Mouse (Mus musculus): Measurements from ENCODE around the gene Scgb2a2. TPM values are rescaled to one million over a fixed set of nuclear protein-coding genes. Genes with fewer than 3 reads are reported as not detected.

Gene Scgb2a2
- polyA plus RNA-seq, 1 experiment, result not detected

DNA sequence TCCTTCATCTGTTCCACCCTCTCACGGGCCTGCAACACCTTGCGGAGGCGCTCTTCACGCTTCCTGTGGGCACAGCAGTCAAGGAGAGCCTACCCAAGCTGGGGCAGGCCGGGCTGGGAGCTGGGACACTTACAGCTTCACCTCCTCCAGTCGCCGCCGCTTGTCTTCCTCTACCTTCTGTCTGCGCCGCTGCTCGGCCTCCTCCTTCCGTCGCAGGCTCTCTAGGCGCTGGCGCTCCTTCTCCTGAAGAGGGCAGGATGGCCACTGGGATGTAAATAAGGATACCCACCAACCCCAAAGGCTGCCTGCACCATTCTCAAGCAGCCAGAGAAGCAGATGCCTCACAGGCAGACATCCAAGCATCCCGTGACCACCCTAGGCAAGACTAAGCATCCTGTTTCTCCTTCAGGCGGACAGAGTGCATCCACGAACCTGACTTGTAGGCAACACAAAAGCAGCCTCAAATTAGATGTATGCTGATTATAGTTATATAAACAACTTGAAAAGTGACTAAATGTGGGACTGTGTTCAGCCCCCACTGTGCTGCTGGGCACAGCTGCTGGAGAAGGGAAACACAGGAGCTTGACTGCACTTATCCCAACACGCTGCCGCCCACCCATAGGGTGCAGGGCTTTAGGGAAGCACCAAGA is 30.9 kb downstream of the Scgb2a2 start:
- H3K36me3 ChIP-seq (ENCODE audit: control insufficient read depth, insufficient read depth, low read length), result peaks cover 80% of the 10 kb centered on the region
- WGBS, result 97% methylated on average over 20 of the region's 20 CpGs
- H3K4me1 ChIP-seq (replicated peaks; ENCODE audit: control insufficient read depth, insufficient read depth, low read length), result no peaks in the 10 kb centered on the region

DNA sequence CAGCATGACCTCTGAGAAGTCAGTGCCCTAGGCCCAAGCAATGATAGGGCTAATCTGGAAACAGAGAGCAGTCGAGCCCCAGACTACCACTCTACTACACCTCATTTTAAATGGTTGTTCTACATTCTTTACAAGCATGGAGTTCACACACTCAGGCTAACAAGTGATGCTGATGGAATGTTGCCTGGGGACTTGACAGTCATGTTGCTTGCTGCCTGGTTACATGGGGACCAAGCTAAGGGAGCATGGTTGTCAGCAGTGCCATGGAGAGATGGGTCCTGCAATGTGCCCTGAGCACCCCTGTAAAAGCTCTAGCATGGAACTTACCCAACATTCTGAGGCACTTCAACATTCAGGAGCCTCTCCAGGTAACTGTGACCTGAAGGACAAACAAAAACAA is 39.0 kb downstream of the Scgb2a2 start:
- H3K27ac ChIP-seq (ENCODE audit: control insufficient read depth, insufficient read depth, low read length), result no peak overlapping the region
- H3K36me3 ChIP-seq (ENCODE audit: control insufficient read depth, insufficient read depth, low read length), result peaks cover 69% of the 10 kb centered on the region
- 93% methylated on average over 1 of the region's 1 CpGs for WGBS
- H3K27me3 ChIP-seq (ENCODE audit: control insufficient read depth, insufficient read depth, low read length), result no peaks in the 10 kb centered on the region
- DNase-seq, result no peak
- H3K4me3 ChIP-seq (ENCODE audit: control insufficient read depth, insufficient read depth, low read length), result no peak overlapping the region
- H3K4me1 ChIP-seq (replicated peaks; ENCODE audit: control insufficient read depth, insufficient read depth, low read length), result no peaks in the 10 kb centered on the region; the same call in 1 of the 2 replicates
- TF ChIP-seq POLR2A (IDR thresholded peaks at IDR 0.05; ENCODE audit: control insufficient read depth, extremely low read depth, insufficient read depth, low read length, poor library complexity) (no peak), CTCF (IDR thresholded peaks at IDR 0.05; ENCODE audit: borderline replicate concordance, control insufficient read depth, extremely low read depth, insufficient read depth, low read length, poor library complexity) (no peak)

More for the DNA sequence above, 30.9 kb downstream of the Scgb2a2 start:
- Histone ChIP-seq H3K27ac (ENCODE audit: control insufficient read depth, insufficient read depth, low read length) (no peak overlapping the region), H3K27me3 (ENCODE audit: control insufficient read depth, insufficient read depth, low read length) (no peaks in the 10 kb centered on the region), H3K4me3 (ENCODE audit: control insufficient read depth, insufficient read depth, low read length) (no peak overlapping the region)
- DNase-seq, result no peak
- no peak for TF ChIP-seq CTCF (IDR thresholded peaks at IDR 0.05; ENCODE audit: borderline replicate concordance, control insufficient read depth, extremely low read depth, insufficient read depth, low read length, poor library complexity)

DNA sequence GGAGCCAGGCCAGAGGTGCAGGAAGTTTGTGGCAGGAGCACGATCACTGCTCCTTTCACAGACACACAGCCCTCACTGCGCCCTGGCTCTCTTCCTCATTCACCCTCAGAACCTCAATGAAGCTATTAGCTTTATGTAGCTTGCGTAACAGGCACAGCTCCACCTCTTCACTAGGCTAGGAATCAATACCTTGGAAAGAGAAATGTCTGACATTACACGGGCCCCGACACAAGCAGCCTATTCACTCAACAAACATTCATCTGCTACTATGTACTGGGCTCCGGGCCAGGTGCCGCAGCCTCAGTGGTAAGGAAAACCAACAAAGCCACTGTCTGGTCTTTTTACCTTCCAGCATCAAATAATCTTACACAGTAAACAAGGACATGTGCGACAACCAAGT is 39.4 kb downstream of the Scgb2a2 start:
- H3K4me1 ChIP-seq (replicated peaks; ENCODE audit: control insufficient read depth, insufficient read depth, low read length), result no peaks in the 10 kb centered on the region; the same call in 1 of the 2 replicates
- 55% methylated on average over 8 of the region's 8 CpGs for WGBS
- no peak overlapping the region for H3K4me3 ChIP-seq (ENCODE audit: control insufficient read depth, insufficient read depth, low read length)
- H3K27ac ChIP-seq (ENCODE audit: control insufficient read depth, insufficient read depth, low read length), result no peak overlapping the region
- DNase-seq, result no peak
- peaks cover 69% of the 10 kb centered on the region for H3K36me3 ChIP-seq (ENCODE audit: control insufficient read depth, insufficient read depth, low read length)
- H3K27me3 ChIP-seq (ENCODE audit: control insufficient read depth, insufficient read depth, low read length), result no peaks in the 10 kb centered on the region
- TF ChIP-seq POLR2A (IDR thresholded peaks at IDR 0.05; ENCODE audit: control insufficient read depth, extremely low read depth, insufficient read depth, low read length, poor library complexity) (no peak), CTCF (IDR thresholded peaks at IDR 0.05; ENCODE audit: borderline replicate concordance, control insufficient read depth, extremely low read depth, insufficient read depth, low read length, poor library complexity) (no peak)

DNA sequence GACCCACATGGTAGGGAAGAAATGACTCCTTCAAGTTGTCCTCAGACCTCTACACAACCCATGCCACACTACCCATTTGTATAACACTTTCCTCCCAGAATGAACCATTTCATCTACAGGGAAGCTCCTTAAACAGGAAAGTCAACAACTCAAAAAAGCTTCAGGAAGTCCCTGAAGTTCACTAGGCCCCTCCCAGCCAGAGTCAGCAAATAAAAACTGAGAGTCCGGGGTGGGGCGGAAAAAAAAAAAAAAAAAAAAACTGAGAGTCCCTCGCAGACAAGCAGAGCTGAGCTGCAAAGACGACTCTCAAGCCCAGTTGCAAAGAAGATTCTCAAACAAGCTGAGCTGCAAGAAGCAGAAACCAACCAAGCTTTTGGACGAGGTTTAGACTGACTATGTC is 48.7 kb downstream of the Scgb2a2 start:
- H3K4me1 ChIP-seq (replicated peaks; ENCODE audit: control insufficient read depth, insufficient read depth, low read length), result peaks cover 10% of the 10 kb centered on the region
- DNase-seq, result no peak
- no peak overlapping the region for H3K27ac ChIP-seq (ENCODE audit: control insufficient read depth, insufficient read depth, low read length)
- H3K36me3 ChIP-seq (ENCODE audit: control insufficient read depth, insufficient read depth, low read length), result peaks cover 37% of the 10 kb centered on the region
- no peak overlapping the region for H3K4me3 ChIP-seq (ENCODE audit: control insufficient read depth, insufficient read depth, low read length)
- TF ChIP-seq CTCF (IDR thresholded peaks at IDR 0.05; ENCODE audit: borderline replicate concordance, control insufficient read depth, extremely low read depth, insufficient read depth, low read length, poor library complexity) (no peak), POLR2A (IDR thresholded peaks at IDR 0.05; ENCODE audit: control insufficient read depth, extremely low read depth, insufficient read depth, low read length, poor library complexity) (no peak)
- WGBS, result 83% methylated on average over 5 of the region's 5 CpGs
- H3K27me3 ChIP-seq (ENCODE audit: control insufficient read depth, insufficient read depth, low read length), result no peaks in the 10 kb centered on the region

DNA sequence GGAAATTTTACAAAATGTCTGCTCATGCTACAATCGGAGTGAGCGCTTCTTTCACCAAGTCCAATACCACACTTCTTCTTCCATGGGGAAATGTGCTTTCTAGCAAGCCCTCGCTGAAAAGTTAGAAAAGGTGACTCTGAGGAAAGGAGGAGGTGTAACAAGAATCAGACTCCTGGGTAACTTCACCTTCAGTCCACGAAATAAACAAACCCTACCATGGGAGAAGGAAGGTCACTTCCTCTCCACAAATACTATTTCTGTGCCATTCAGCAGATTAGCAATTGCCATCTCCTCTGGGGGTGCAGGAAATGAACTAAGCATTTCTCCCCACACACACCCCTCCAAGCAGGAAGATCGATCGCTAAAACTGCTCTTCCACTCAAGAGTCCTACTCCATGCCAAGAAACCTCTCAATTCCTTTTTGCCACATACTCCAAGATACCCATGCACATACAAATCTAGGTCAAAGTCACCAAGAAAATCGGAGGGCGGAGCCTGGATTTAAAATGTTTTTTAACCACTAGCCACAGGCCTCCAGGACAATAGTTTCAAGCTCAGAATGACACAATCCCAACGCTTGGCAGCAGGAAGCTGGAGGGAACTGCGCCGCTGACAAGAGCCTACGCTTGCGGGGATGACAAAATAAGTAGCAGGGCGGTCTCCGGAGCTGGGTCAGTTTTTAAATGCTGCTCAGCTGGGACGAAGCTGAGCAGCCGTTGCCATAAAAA is 51.1 kb downstream of the Scgb2a2 start:
- Histone ChIP-seq H3K27me3 (ENCODE audit: control insufficient read depth, insufficient read depth, low read length) (no peaks in the 10 kb centered on the region), H3K36me3 (ENCODE audit: control insufficient read depth, insufficient read depth, low read length) (peaks cover 16% of the 10 kb centered on the region), H3K4me1 (replicated peaks; ENCODE audit: control insufficient read depth, insufficient read depth, low read length) (peaks cover 10% of the 10 kb centered on the region), H3K4me3 (ENCODE audit: control insufficient read depth, insufficient read depth, low read length) (peak overlapping the region; percentile 90), H3K27ac (ENCODE audit: control insufficient read depth, insufficient read depth, low read length) (peak overlapping the region; percentile 3; the same call in 1 of the 2 replicates)
- WGBS, result 5% methylated on average over 17 of the region's 17 CpGs
- TF ChIP-seq CTCF (IDR thresholded peaks at IDR 0.05; ENCODE audit: borderline replicate concordance, control insufficient read depth, extremely low read depth, insufficient read depth, low read length, poor library complexity) (no peak), POLR2A (IDR thresholded peaks at IDR 0.05; ENCODE audit: control insufficient read depth, extremely low read depth, insufficient read depth, low read length, poor library complexity) (no peak)
- no peak for DNase-seq

DNA sequence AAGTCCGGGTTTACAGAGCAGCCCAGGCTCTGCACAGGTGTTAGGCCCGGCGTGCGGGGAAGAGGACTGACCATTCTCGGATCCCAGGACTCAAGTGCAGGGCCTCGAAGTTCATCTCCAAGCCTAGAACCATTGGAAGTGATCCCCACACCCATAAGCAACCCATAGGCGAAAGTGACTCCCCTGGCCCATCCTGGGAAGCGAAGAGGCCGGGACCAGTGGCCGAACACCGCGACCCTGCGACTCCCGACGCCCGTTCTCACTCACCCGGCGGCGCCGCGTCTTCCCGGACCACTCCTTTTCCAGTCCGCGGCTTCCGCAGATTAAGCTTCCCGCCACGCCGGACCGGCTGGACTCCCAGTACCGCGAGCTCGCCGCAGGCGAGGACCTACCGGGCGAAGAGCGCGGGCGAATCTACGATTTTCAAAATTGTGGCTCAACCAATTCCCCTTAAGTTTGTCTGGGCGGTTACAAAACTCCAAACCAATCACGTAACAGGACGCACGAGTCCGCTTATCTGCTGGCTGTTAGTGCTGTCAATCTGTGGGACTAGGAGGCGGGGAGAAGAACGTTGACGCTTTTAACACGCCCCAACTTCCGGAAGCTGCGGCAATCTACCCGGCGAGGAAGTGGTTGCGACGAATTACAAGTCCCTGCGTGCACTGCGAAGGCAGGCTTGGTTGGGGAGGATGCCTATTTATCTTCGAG is 51.9 kb downstream of the Scgb2a2 start, which contains the start of gene Incenp:
TSS of gene Incenp (minus strand) at position 480 of the 708 bp plus-strand sequence.
- peak within 1 kb of the TSS; percentile 90 for H3K4me3 ChIP-seq (ENCODE audit: control insufficient read depth, insufficient read depth, low read length)
- peak within 1 kb of the TSS; percentile 85 for H3K27ac ChIP-seq (ENCODE audit: control insufficient read depth, insufficient read depth, low read length)
- peaks cover 10% of the 10 kb centered on the region for H3K4me1 ChIP-seq (replicated peaks; ENCODE audit: control insufficient read depth, insufficient read depth, low read length)
- TF ChIP-seq CTCF (IDR thresholded peaks at IDR 0.05; ENCODE audit: borderline replicate concordance, control insufficient read depth, extremely low read depth, insufficient read depth, low read length, poor library complexity) (0 out of 2 replicates have a peak, but pooled peaks have one; percentile 7), POLR2A (IDR thresholded peaks at IDR 0.05; ENCODE audit: control insufficient read depth, extremely low read depth, insufficient read depth, low read length, poor library complexity) (peak; percentile 95)
- H3K27me3 ChIP-seq (ENCODE audit: control insufficient read depth, insufficient read depth, low read length), result no peaks in the 10 kb centered on the region
- WGBS, result under 1% methylated on average over 58 of the region's 58 CpGs
- H3K36me3 ChIP-seq (ENCODE audit: control insufficient read depth, insufficient read depth, low read length), result peaks cover 8% of the 10 kb centered on the region; the same call in 1 of the 2 replicates
- peak; percentile 93 for DNase-seq

Data from thymus, adult 2 months (tissue).